Comparison of ENCODE assay signal across 20 mouse cellular contexts in genomic region chr16:81187579-81188179, GRCm38 (mm10). TPM values are rescaled to one million over a fixed set of nuclear protein-coding genes. Genes with fewer than 3 reads are reported as not detected.
DNase-seq lines count a peak whose midpoint lies in the region; ATAC-seq lines count a peak whose summit lies in the region.
"Had no signal": no experiment of that assay in that cellular context is flagged by ENCODE, and none has a peak within 500 bp of the region (broad histone marks: within the 10 kb centered on the region; RNA-seq: fewer than 3 reads in every experiment).

No protein-coding gene starts in this region.

- WGBS in hindbrain, embryonic 16.5 days = 69% methylated on average over 16 of the region's 16 CpGs
- WGBS in hindbrain, embryonic 11.5 days = 87% methylated on average over 16 of the region's 16 CpGs
- WGBS in neural tube, embryonic 13.5 days = 63% methylated on average over 16 of the region's 16 CpGs

- no peak overlapping the region; the same call in 1 of the 2 replicates for H3K4me2 ChIP-seq in hindbrain, embryonic 16.5 days (ENCODE audit: low read length)
- no peak overlapping the region for H3K4me2 ChIP-seq in hindbrain, embryonic 11.5 days (replicated peaks; ENCODE audit: low read depth, low read length)
- H3K4me2 ChIP-seq in neural tube, embryonic 13.5 days = peak overlapping the region; percentile 11
- H3K4me2 ChIP-seq: heart, embryonic 11.5 days; liver, embryonic 12.5 days; lung, embryonic 14.5 days had no signal

- DNase-seq in cerebellum, adult 11 months = no peak
- no peak for DNase-seq in hindbrain, embryonic 11.5 days (ENCODE audit: low spot score)
- no peak for DNase-seq in neural tube, embryonic 10.5 days (ENCODE audit: extremely low spot score, low spot score)
- no peak for DNase-seq in gastrocnemius, adult 18-20 months (ENCODE audit: low spot score)
- no peak for DNase-seq in embryo, embryonic 9.5 days (ENCODE audit: extremely low spot score)
- DNase-seq: adrenal gland, postnatal 36 days; heart, postnatal 14 days; lung, embryonic 14.5 days; lung, postnatal 4 days; thymus, postnatal 36 days had no signal

- H3K9ac ChIP-seq in hindbrain, embryonic 16.5 days (ENCODE audit: low read depth, low read length) = no peak overlapping the region
- H3K9ac ChIP-seq in hindbrain, embryonic 11.5 days (ENCODE audit: low read depth, low read length) = no peak overlapping the region
- no peak overlapping the region for H3K9ac ChIP-seq in neural tube, embryonic 13.5 days
- H3K9ac ChIP-seq: liver, embryonic 12.5 days; lung, embryonic 14.5 days had no signal

- no peaks in the 10 kb centered on the region for H3K27me3 ChIP-seq in hindbrain, embryonic 16.5 days (replicated peaks; ENCODE audit: control insufficient read depth, insufficient read depth, low read length)
- H3K27me3 ChIP-seq in hindbrain, embryonic 11.5 days (ENCODE audit: control insufficient read depth, insufficient read depth, low read length) = no peaks in the 10 kb centered on the region
- no peaks in the 10 kb centered on the region for H3K27me3 ChIP-seq in neural tube, embryonic 13.5 days
- H3K27me3 ChIP-seq: liver, embryonic 12.5 days had no signal

- no peaks in the 10 kb centered on the region for H3K9me3 ChIP-seq in hindbrain, embryonic 16.5 days (ENCODE audit: control insufficient read depth, low read length)
- H3K9me3 ChIP-seq in hindbrain, embryonic 11.5 days (ENCODE audit: control insufficient read depth, low read length) = no peaks in the 10 kb centered on the region
- no peaks in the 10 kb centered on the region for H3K9me3 ChIP-seq in neural tube, embryonic 13.5 days
- H3K9me3 ChIP-seq: embryonic facial prominence, embryonic 10.5 days; G1E; liver, embryonic 12.5 days; midbrain, embryonic 10.5 days had no signal

- H3K4me3 ChIP-seq in hindbrain, embryonic 16.5 days (ENCODE audit: low read length) = no peak overlapping the region
- no peak overlapping the region for H3K4me3 ChIP-seq in hindbrain, embryonic 11.5 days (ENCODE audit: low read depth, low read length)
- H3K4me3 ChIP-seq in neural tube, embryonic 13.5 days = no peak overlapping the region
- H3K4me3 ChIP-seq: embryonic facial prominence, embryonic 10.5 days; liver, embryonic 12.5 days; midbrain, embryonic 10.5 days had no signal

- H3K36me3 ChIP-seq in hindbrain, embryonic 16.5 days (ENCODE audit: control insufficient read depth, insufficient read depth, low read length) = no peaks in the 10 kb centered on the region
- H3K36me3 ChIP-seq in hindbrain, embryonic 11.5 days (ENCODE audit: control insufficient read depth, insufficient read depth, low read length) = no peaks in the 10 kb centered on the region
- H3K36me3 ChIP-seq in neural tube, embryonic 13.5 days = no peaks in the 10 kb centered on the region
- H3K36me3 ChIP-seq: embryonic facial prominence, embryonic 10.5 days; G1E; liver, embryonic 12.5 days; midbrain, embryonic 10.5 days had no signal

- no peaks in the 10 kb centered on the region for H3K4me1 ChIP-seq in hindbrain, embryonic 16.5 days (ENCODE audit: control insufficient read depth, insufficient read depth, low read depth, low read length)
- H3K4me1 ChIP-seq in hindbrain, embryonic 11.5 days (replicated peaks; ENCODE audit: control insufficient read depth, insufficient read depth, low read length) = no peaks in the 10 kb centered on the region
- H3K4me1 ChIP-seq in neural tube, embryonic 13.5 days (replicated peaks) = no peaks in the 10 kb centered on the region; the same call in 1 of the 2 replicates
- H3K4me1 ChIP-seq: embryonic facial prominence, embryonic 10.5 days; liver, embryonic 12.5 days; midbrain, embryonic 10.5 days had no signal

- ATAC-seq in cerebellum, adult (ENCODE audit: insufficient number of reproducible peaks, low FRiP score, low TSS enrichment) = peak; percentile 93
- ATAC-seq in hindbrain, embryonic 16.5 days = 0 out of 2 replicates have a peak, but pooled peaks have one; percentile 30
- ATAC-seq in hindbrain, embryonic 11.5 days (ENCODE audit: low FRiP score) = no peak
- ATAC-seq in neural tube, embryonic 13.5 days (ENCODE audit: low read depth) = peak; percentile 72
- ATAC-seq: CD4-positive, CD25-positive, alpha-beta regulatory T cell, adult 4 months; liver, embryonic 12.5 days had no signal

- no peak overlapping the region for H3K27ac ChIP-seq in hindbrain, embryonic 16.5 days (ENCODE audit: low read depth, low read length)
- H3K27ac ChIP-seq in hindbrain, embryonic 11.5 days (ENCODE audit: low read depth, low read length) = no peak overlapping the region
- H3K27ac ChIP-seq in neural tube, embryonic 13.5 days (replicated peaks) = peak overlapping the region; percentile 34; the same call in 1 of the 2 replicates
- H3K27ac ChIP-seq: embryonic facial prominence, embryonic 10.5 days; liver, embryonic 12.5 days; midbrain, embryonic 10.5 days had no signal

RNA-seq across cellular contexts. Expression of gene Ncam2, which starts 12.8 kb away (rescaled TPM):
- polyA plus RNA-seq in hindbrain, embryonic 16.5 days (2015; fragmentation: Nextera tagmentation; extraction: Ambion mirVana) = 25.0 and 28.6 TPM in 2 replicates
- 1.5 and 2.7 TPM in 2 replicates for polyA plus RNA-seq in hindbrain, embryonic 11.5 days (2014; fragmentation: Nextera tagmentation; extraction: Ambion mirVana)
- polyA plus RNA-seq in neural tube, embryonic 13.5 days (2015; fragmentation: Nextera tagmentation; extraction: Ambion mirVana) = 21.1 and 23.1 TPM in 2 replicates
- total RNA-seq in gastrocnemius, adult 18-20 months (2021) = under 1 TPM; 0.05 to 0.07 TPM
- polyA plus RNA-seq: G1E; testis, adult 2 months had no signal
